Mouse (Mus musculus) CH12.LX (cell line): ENCODE results near the gene Mrpl48. TPM values are rescaled to one million over a fixed set of nuclear protein-coding genes. Genes with fewer than 3 reads are reported as not detected.

Experiments used
- DNase-seq: peaks from one replicate; pipeline ENCODE4 v3.0.0-alpha.2; 2013; ENCODE audit errors: extremely low read depth
- H3K27ac ChIP-seq: 2 replicates; pipeline ENCODE4 v1.5.1; 2012; ENCODE audit warnings: low read depth, mild to moderate bottlenecking, control low read depth, moderate library complexity; ENCODE audit not compliant: insufficient read depth
- H3K27me3 ChIP-seq: replicated peaks from 2 replicates; pipeline ENCODE3; 2012; ENCODE audit warnings: inconsistent platforms
- H3K36me3 ChIP-seq, 2 experiments: replicated peaks in 1 of 2; 2 replicates each; pipeline versions ENCODE3 to v1.6.1; 2012; ENCODE audit warnings: inconsistent platforms in 1 of 2, low read length in 1 of 2, mild to moderate bottlenecking in 1 of 2, mixed read lengths in 1 of 2, moderate library complexity in 1 of 2; ENCODE audit not compliant: control insufficient read depth in 1 of 2, insufficient read depth in 1 of 2
- H3K4me1 ChIP-seq, 2 experiments: 2 replicates each; pipeline ENCODE4 v1.6.1; 2012; ENCODE audit warnings: inconsistent platforms in 1 of 2, moderate library complexity in 1 of 2; ENCODE audit not compliant: insufficient read depth in 2 of 2, control insufficient read depth in 1 of 2
- H3K4me2 ChIP-seq: 2 replicates; pipeline ENCODE4 v1.6.1; 2012; ENCODE audit warnings: low read depth, mild to moderate bottlenecking, control low read depth; ENCODE audit not compliant: poor library complexity, insufficient read depth, severe bottlenecking
- H3K4me3 ChIP-seq, 3 experiments: fragments of 150-350 bp in 1 of 3; sonication (generic) in 1 of 3; replicated peaks in 1 of 3; 2 replicates each; pipeline versions ENCODE3 to v1.5.1; 2011 to 2012; ENCODE audit warnings: low read depth in 2 of 3, low read length in 2 of 3, mild to moderate bottlenecking in 2 of 3, moderate library complexity in 2 of 3, control low read depth in 1 of 3, improper control_type of control experiment in 1 of 3, inconsistent platforms in 1 of 3, mixed read lengths in 1 of 3; ENCODE audit not compliant: poor library complexity in 1 of 3
- H3K79me2 ChIP-seq: replicated peaks from 2 replicates; pipeline ENCODE4 v1.6.1; 2012; ENCODE audit warnings: mild to moderate bottlenecking, moderate library complexity; ENCODE audit not compliant: control insufficient read depth, poor library complexity, insufficient read depth, severe bottlenecking; ENCODE audit errors: extremely low read depth
- H3K9ac ChIP-seq: 2 replicates; pipeline ENCODE4 v1.6.1; 2012; ENCODE audit warnings: low read depth, mild to moderate bottlenecking, control low read depth, moderate library complexity; ENCODE audit not compliant: insufficient read depth
- H3K9me3 ChIP-seq: replicated peaks from 2 replicates; pipeline ENCODE3; 2012; ENCODE audit warnings: low read length, inconsistent platforms, mixed read lengths
- BHLHE40 ChIP-seq: IDR thresholded peaks from 2 replicates; pipeline ENCODE4 v1.6.1; 2011; ENCODE audit warnings: mild to moderate bottlenecking, low read depth, low read length, improper control_type of control experiment
- CHD1 ChIP-seq: IDR thresholded peaks from 2 replicates; pipeline ENCODE4 v1.6.1; 2012; ENCODE audit warnings: low read depth, low read length, improper control_type of control experiment, inconsistent platforms
- E2F4 ChIP-seq: IDR thresholded peaks from 2 replicates; pipeline ENCODE4 v1.6.1; 2011; ENCODE audit warnings: low read depth, low read length, improper control_type of control experiment; ENCODE audit not compliant: insufficient replicate concordance
- ELF1 ChIP-seq: IDR thresholded peaks from 2 replicates; pipeline ENCODE4 v1.6.1; 2014; ENCODE audit warnings: low read depth, mild to moderate bottlenecking, inconsistent platforms, low read length, improper control_type of control experiment
- GABPA ChIP-seq: IDR thresholded peaks from 2 replicates; pipeline ENCODE4 v1.6.1; 2012; ENCODE audit warnings: low read depth, low read length, improper control_type of control experiment, inconsistent platforms; ENCODE audit not compliant: insufficient replicate concordance
- IRF4 ChIP-seq: IDR thresholded peaks from 2 replicates; pipeline ENCODE4 v1.6.1; 2014; ENCODE audit warnings: low read depth, mild to moderate bottlenecking, inconsistent platforms, low read length, improper control_type of control experiment
- JUN ChIP-seq: IDR thresholded peaks from 2 replicates; pipeline ENCODE4 v1.6.1; 2011; ENCODE audit warnings: low read depth, mild to moderate bottlenecking, low read length, improper control_type of control experiment, moderate library complexity; ENCODE audit not compliant: insufficient read depth
- JUND ChIP-seq: conservative IDR thresholded peaks from 2 replicates; pipeline ENCODE4 v1.6.1; 2011; ENCODE audit warnings: low read depth, low read length, improper control_type of control experiment
- KAT2A ChIP-seq: IDR thresholded peaks from 2 replicates; pipeline ENCODE4 v1.6.1; 2012; ENCODE audit warnings: low read length, improper control_type of control experiment, inconsistent platforms; ENCODE audit not compliant: insufficient replicate concordance
- MAX ChIP-seq: IDR thresholded peaks from 2 replicates; pipeline ENCODE4 v1.6.1; 2011; ENCODE audit warnings: low read length, improper control_type of control experiment
- MEF2A ChIP-seq: IDR thresholded peaks from 2 replicates; pipeline ENCODE4 v1.6.1; 2014; ENCODE audit warnings: low read depth, mild to moderate bottlenecking, inconsistent platforms, low read length, improper control_type of control experiment, borderline replicate concordance
- NRF1 ChIP-seq: IDR thresholded peaks from 2 replicates; pipeline ENCODE4 v1.6.1; 2014; ENCODE audit warnings: low read depth, mild to moderate bottlenecking, inconsistent platforms, low read length, improper control_type of control experiment, moderate library complexity
- USF1 ChIP-seq: IDR thresholded peaks from 2 replicates; pipeline ENCODE4 v1.6.1; 2014; ENCODE audit warnings: low read depth, mild to moderate bottlenecking, inconsistent platforms, low read length, improper control_type of control experiment
- USF2 ChIP-seq: conservative IDR thresholded peaks from 2 replicates; pipeline ENCODE4 v1.6.1; 2011; ENCODE audit warnings: low read depth, low read length, improper control_type of control experiment
- ZMIZ1 ChIP-seq: IDR thresholded peaks from 2 replicates; pipeline ENCODE4 v1.6.1; 2012; ENCODE audit warnings: low read depth, mild to moderate bottlenecking, inconsistent platforms, low read length, improper control_type of control experiment
- dilution Hi-C: fragments of 300-500 bp; cut with MboI; formaldehyde crosslinking; loops from 2 replicates; pipeline ENCODE4 v1.14.3; 2020; ENCODE audit warnings: low sequenced_read_pairs; ENCODE audit not compliant: extremely low pct_unique_long_range_greater_than_20kb, extremely low pct_ligation_motif_present
- in situ Hi-C: fragments of 300-500 bp; cut with MboI; formaldehyde crosslinking; loops from 3 replicates; pipeline ENCODE4 v1.14.3; 2019; ENCODE audit warnings: low sequenced_read_pairs, low pct_ligation_motif_present, low pct_unique_long_range_greater_than_20kb, mixed read lengths
- polyA plus RNA-seq: library from polyadenylated mRNA; unstranded; fragments of >175 nt; gene quantifications from 2 replicates; pipeline ENCODE4 v1.2.1, GENCODE M21; 2012; ENCODE audit warnings: low read depth; ENCODE audit not compliant: insufficient read length
- total RNA-seq, 2 experiments: library from RNA; depleted of rRNA; stranded (reverse); fragments of 300-350 nt in 1 of 2; fragments of >200 nt in 1 of 2; gene quantifications; 2 replicates each; pipeline ENCODE4 v1.2.3; 2012 to 2014

Gene Mrpl48
- total and polyA plus RNA-seq, 3 experiments, result 39.1 to 99.4 (median 98.5) TPM

GRCm38 (mm10) chr7:100651011-100651410, 42.9 kb upstream of the Mrpl48 start:
- no peak for TF ChIP-seq ELF1
- TF ChIP-seq JUN, result no peak
- TF ChIP-seq USF1, result no peak
- no peak for TF ChIP-seq GABPA
- TF ChIP-seq ZMIZ1, result no peak
- TF ChIP-seq USF2, result no peak
- TF ChIP-seq JUND, result no peak
- TF ChIP-seq MEF2A, result no peak
- TF ChIP-seq BHLHE40, result no peak
- Histone ChIP-seq H3K4me2 (no peak overlapping the region), H3K4me1 (peaks cover 0 to 8% of the 10 kb centered on the region in 2 experiments; a peak in 1 of 4 replicates), H3K4me3 (no peak overlapping the region), H3K27me3 (no peaks in the 10 kb centered on the region), H3K36me3 (peaks cover 0 to 14% of the 10 kb centered on the region in 2 experiments), H3K9me3 (no peaks in the 10 kb centered on the region), H3K79me2 (no peaks in the 10 kb centered on the region), H3K27ac (no peak overlapping the region), H3K9ac (no peak overlapping the region)
- in situ Hi-C loops (loop anchor here (5.0 kb wide), 1 partner anchor 114 kb away; the partner anchor contains the start of gene Coa4), dilution Hi-C loops (no loop called here)
- no peak for DNase-seq

DNA sequence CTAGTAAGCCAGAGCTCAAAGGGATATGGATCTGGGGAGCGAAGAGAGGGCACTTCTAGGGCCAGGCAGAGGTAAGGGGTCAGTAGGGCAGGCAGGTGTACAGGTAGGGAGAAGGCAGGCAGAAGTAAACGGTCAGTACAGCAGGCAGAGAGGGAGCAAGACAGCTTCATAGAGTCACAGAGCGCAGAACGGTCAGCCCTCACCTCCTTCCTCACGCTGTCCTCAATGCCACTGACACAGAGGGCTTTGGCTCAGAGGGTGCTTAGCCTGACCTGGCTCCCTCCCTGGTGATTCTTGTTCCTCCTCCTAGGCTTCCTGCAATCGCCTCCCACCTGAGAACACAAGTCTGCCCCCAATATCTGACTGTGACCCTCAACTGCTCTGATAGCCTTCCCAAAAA, 42.3 kb upstream of the Mrpl48 start:
- no peak for DNase-seq
- peaks cover 0 to 10% of the 10 kb centered on the region in 2 experiments; a peak in 1 of 4 replicates for H3K4me1 ChIP-seq
- H3K4me2 ChIP-seq, result no peak overlapping the region
- no peak overlapping the region for H3K27ac ChIP-seq
- H3K4me3 ChIP-seq, result no peak overlapping the region
- no peak overlapping the region for H3K9ac ChIP-seq
- H3K27me3 ChIP-seq, result no peaks in the 10 kb centered on the region
- peaks cover 0 to 15% of the 10 kb centered on the region in 2 experiments for H3K36me3 ChIP-seq
- H3K9me3 ChIP-seq, result no peaks in the 10 kb centered on the region
- in situ Hi-C loops, result loop anchor here (5.0 kb wide), 1 partner anchor 113 kb away; the partner anchor contains the start of gene Coa4
- dilution Hi-C loops, result no loop called here
- no peaks in the 10 kb centered on the region for H3K79me2 ChIP-seq
- no peak for TF ChIP-seq KAT2A
- no peak for TF ChIP-seq NRF1
- TF ChIP-seq IRF4, result no peak
- no peak for TF ChIP-seq CHD1
- no peak for TF ChIP-seq E2F4
- no peak for TF ChIP-seq MAX
- no peak for TF ChIP-seq ZMIZ1
